Mouse (Mus musculus) ES-CJ7 (cell line): Measurements from ENCODE around the gene Zfr2.
"Not testable (repeated sequence)": the region's sequence is repeated elsewhere in the genome, so short reads cannot be mapped to it uniquely, and the experiment has no call there.

Experiments
- DNase-seq: peaks from one replicate; pipeline ENCODE4 v3.0.0; 2011; ENCODE audit warnings: low read depth, low spot score

Zfr2 gene

GRCm38 (mm10) chr10:81202978-81203720 is 29.8 kb upstream of the Zfr2 start:
- no peak for DNase-seq

DNA sequence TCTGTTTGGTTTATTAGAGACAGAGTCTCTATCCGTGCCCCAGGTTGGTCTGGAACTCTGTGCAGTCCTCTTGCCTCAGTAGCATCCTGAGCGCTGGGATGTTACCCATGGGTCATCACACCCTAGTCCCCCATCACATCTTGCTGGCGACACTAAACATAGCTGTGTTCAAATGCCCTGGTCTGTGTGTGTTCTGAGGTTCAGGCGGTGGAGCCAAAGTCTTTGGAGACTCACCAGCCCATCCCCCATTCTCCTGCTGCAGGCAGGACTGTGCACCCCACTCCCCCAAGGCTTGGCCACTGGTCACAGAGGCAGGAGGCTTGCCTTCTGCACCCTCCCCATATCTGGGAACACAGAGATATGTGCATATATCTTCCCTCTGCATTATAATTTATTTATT is 28.8 kb upstream of the Zfr2 start:
- no peak for DNase-seq

DNA sequence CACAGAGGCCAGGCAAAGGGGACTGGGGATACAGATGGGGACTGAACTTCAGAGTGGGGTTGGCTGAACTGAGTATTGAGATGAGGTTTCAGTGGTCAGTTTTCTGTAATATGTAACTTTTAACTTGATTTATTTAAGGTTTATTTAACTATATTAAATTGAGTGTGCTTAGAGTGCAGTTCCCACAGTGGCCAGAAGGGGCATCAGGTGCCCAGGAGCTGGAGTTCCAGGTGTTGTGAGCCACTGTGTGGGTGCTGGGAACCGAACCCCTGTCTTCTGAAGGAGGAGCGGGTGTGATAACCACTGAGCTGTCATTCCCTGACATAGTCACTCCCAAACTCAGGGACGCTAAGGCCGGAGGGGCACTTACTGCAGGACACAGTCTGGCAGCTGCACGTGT is 22.8 kb upstream of the Zfr2 start:
- DNase-seq: no peak

DNA sequence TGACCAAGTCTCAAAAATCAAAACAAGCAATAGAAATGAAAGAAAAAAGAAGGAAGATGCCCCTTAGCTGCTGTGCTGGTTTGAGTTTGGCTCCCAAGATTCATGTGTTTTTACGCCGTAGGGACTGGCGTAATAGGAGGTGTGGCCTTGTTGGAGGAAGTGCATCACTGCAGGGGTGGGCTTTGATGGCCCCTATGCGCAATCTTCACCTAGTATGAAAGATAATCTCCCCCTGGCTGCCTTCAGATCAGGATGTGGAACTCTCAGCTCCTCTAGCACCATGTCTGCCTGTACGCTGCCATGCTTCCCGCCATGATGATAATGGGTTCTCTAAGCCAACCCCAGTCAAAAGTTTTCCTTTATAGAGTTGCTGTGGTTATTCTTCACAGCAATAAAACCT is 16.7 kb upstream of the Zfr2 start:
- no peak for DNase-seq

GRCm38 (mm10) chr10:81216810-81217209 is 16.1 kb upstream of the Zfr2 start:
- DNase-seq: no peak

- DNase-seq: not testable (repeated sequence)
Measured at GRCm38 (mm10) chr10:81217267-81217666, 15.7 kb upstream of the Zfr2 start.

- peak; percentile 62 for DNase-seq
Measured at GRCm38 (mm10) chr10:81217964-81218363, 15.0 kb upstream of the Zfr2 start.

DNA sequence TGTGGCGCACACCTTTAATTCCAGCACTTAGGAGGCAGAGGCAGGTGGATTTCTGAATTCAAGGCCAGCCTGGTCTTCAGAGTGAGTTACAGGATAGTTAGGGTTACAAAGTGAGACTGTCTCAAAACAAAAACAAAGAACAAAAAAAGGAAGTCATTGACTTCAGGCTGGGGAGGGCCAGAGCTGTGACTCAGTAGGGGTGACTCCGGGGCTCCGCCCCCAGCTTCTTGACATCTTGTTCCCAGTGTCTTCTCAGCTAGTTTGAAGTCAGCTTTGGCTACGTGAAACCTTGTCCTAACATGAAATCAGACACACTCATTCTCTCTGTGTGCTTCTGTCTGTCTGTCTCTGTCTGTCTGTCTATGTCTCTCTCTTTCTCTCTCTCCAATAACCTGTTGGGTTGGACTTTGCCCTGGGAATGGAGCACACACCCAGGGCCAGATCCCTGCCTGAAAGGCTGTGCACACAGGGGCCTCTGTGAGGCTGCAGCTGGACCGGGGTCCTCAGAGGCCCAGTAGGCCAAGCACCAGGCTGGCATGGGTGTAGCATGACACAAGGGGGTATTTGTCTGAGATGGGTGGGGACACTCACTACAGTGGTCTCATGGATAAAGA is 11.4 kb upstream of the Zfr2 start:
- DNase-seq: no peak

DNA sequence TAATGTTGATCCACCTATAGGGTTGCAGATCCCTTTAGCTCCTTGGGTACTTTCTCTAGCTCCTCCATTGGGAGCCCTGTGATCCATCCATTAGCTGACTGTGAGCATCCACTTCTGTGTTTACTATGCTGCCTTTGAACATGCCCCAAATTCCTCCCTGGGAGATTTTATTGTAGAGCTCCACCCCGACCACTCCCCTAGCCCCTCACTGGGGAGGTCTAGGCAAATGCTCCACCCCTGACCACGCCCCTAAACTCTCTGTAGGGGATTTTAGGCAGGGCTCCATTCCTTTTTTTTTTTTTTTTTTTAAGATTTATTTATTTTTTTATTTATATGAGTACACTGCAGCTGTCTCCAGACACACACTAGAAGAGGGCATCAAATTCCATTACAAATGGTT is 9.2 kb upstream of the Zfr2 start:
- DNase-seq: peak; percentile 50

GRCm38 (mm10) chr10:81229735-81230437 is 3.1 kb upstream of the Zfr2 start:
- peak; percentile 63 for DNase-seq

GRCm38 (mm10) chr10:81230438-81231332 is 2.3 kb upstream of the Zfr2 start, which contains the start of gene Atcay:
Gene Atcay, minus strand, starts transcription at chr10:81230833.
- peak; percentile 62 for DNase-seq

- no peak for DNase-seq
Measured at GRCm38 (mm10) chr10:81231436-81231835, 1.5 kb upstream of the Zfr2 start.

- DNase-seq: peak; percentile 51
Measured at GRCm38 (mm10) chr10:81233226-81233585, 251 bp downstream of the Zfr2 start.

- DNase-seq: no peak
Measured at GRCm38 (mm10) chr10:81234206-81234605, 1.3 kb downstream of the Zfr2 start.

- no peak for DNase-seq
Measured at GRCm38 (mm10) chr10:81236471-81237268, 3.7 kb downstream of the Zfr2 start.

GRCm38 (mm10) chr10:81238618-81239017 is 5.7 kb downstream of the Zfr2 start:
- DNase-seq: no peak

DNA sequence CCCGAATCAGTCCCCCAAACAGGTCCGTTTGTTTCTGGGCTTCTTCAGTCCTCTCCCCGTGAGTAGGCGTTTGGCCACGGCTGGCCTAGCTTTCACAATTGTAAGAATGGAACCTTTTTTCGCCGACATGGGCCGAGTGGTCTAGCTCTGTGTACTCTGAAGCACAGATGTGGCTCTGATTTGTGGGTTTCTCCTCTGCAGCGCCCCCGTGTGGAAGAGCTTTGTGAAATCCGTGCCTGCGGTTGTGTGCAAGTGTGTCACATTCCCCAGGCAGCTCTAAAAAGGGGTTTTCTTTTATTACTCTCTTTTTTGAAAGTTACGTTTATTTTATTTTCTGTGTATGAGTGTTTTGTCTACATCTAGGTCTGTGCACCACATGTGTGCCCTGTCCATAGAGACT is 7.9 kb downstream of the Zfr2 start:
- peak; percentile 82 for DNase-seq

GRCm38 (mm10) chr10:81242021-81242420 is 9.1 kb downstream of the Zfr2 start:
- DNase-seq: no peak

GRCm38 (mm10) chr10:81244146-81244545 is 11.2 kb downstream of the Zfr2 start:
- DNase-seq: no peak

DNA sequence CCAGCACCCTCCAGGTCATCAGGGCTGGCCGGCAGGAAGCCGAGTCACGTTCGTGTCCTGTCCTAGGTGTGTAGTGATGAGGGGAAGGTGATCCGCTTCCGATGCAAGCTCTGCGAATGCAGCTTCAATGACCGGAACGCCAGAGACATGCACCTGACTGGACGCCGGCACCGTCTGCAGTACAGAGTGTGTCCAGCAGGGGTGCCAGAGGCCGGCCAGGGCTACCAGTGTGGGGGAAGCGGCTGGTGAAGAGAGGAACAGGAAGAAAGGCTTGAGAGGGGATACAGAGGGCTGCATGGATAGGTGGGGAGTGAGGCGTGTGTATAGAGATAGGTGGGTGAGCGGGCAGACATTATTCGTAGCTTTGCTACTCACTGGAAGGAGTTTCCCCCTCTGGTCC is 11.6 kb downstream of the Zfr2 start:
- peak; percentile 64 for DNase-seq

DNA sequence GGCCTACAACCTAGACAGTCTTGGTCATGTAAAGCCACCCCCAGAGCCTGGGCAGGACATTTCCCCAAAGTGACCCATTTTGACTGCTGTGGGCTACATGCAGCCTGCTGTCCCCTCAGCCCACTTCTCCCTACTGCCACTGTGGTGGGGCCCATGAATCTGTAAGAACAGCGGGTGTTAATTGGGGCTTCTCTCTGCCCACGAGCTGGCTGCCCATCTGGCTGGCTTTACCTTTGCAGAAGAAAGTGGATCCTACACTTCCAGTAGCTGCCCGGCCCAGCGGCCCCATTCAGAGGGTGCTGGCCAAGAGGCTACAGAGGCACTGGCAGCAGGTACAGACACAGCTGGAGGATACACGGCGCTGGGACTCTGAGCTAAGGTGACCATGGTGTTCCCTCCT is 12.2 kb downstream of the Zfr2 start:
- no peak for DNase-seq
